Mouse (Mus musculus) embryonic facial prominence, embryonic 14.5 days (tissue): ENCODE measurements around the gene Cct5. TPM values are rescaled to one million over a fixed set of nuclear protein-coding genes. Genes with fewer than 3 reads are reported as not detected.

Experiments
- ATAC-seq: fragments of 200-750 bp; cut with Nextera tagmentation; 2 replicates; pipeline ENCODE4 v1.8.0; 2017; ENCODE audit warnings: low read depth, moderate number of reproducible peaks, moderate TSS enrichment
- DNase-seq: peaks from one replicate; pipeline ENCODE4 v3.0.0-alpha.2; 2015; ENCODE audit warnings: low spot score
- H3K27ac ChIP-seq: fragments of 300-500 bp; sonication (generic); replicated peaks from 2 replicates; pipeline ENCODE4 v1.5.1; 2014; ENCODE audit warnings: low read depth, mild to moderate bottlenecking, low read length, moderate library complexity
- H3K27me3 ChIP-seq: fragments of 300-500 bp; sonication (generic); replicated peaks from 2 replicates; pipeline ENCODE4 v1.6.1; 2014; ENCODE audit warnings: low read length; ENCODE audit not compliant: control insufficient read depth, insufficient read depth
- H3K36me3 ChIP-seq: fragments of 300-500 bp; sonication (generic); 2 replicates; pipeline ENCODE4 v1.6.1; 2014; ENCODE audit warnings: low read length, mixed read lengths; ENCODE audit not compliant: control insufficient read depth, insufficient read depth
- H3K4me1 ChIP-seq: fragments of 300-500 bp; sonication (generic); 2 replicates; pipeline ENCODE4 v1.6.1; 2014; ENCODE audit warnings: antibody characterized with exemption, low read length; ENCODE audit not compliant: control insufficient read depth, insufficient read depth
- H3K4me2 ChIP-seq: fragments of 300-500 bp; sonication (generic); 2 replicates; pipeline ENCODE4 v1.6.1; 2014; ENCODE audit warnings: low read depth, mild to moderate bottlenecking, low read length, moderate library complexity, mixed read lengths
- H3K4me3 ChIP-seq: fragments of 300-500 bp; sonication (generic); 2 replicates; pipeline ENCODE4 v1.5.1; 2014; ENCODE audit warnings: low read depth, mild to moderate bottlenecking, low read length
- H3K9ac ChIP-seq: fragments of 300-500 bp; sonication (generic); 2 replicates; pipeline ENCODE4 v1.6.1; 2014; ENCODE audit warnings: low read depth, mild to moderate bottlenecking, low read length, moderate library complexity, mixed read lengths
- H3K9me3 ChIP-seq: fragments of 300-500 bp; sonication (generic); 2 replicates; pipeline ENCODE4 v1.6.1; 2016; ENCODE audit warnings: low read length; ENCODE audit not compliant: control insufficient read depth
- WGBS: fragments of 180-500 bp; shearing (Covaris S2); extraction: QIAGEN DNeasy Blood & Tissue Kit; methylation state at CpG from one replicate; pipeline ENCODE4 v1.1.7; 2014; 5-methylcytosine and 5-hydroxymethylcytosine counted together
- polyA plus RNA-seq: library from polyadenylated mRNA; unstranded; fragments of >200 nt; fragmentation: Nextera tagmentation; extraction: Ambion mirVana; gene quantifications from 2 replicates; pipeline ENCODE4 v1.2.1, GENCODE M21; 2014

Cct5 gene
- polyA plus RNA-seq, 1 experiment from 2014 or later, result 494 TPM

DNA sequence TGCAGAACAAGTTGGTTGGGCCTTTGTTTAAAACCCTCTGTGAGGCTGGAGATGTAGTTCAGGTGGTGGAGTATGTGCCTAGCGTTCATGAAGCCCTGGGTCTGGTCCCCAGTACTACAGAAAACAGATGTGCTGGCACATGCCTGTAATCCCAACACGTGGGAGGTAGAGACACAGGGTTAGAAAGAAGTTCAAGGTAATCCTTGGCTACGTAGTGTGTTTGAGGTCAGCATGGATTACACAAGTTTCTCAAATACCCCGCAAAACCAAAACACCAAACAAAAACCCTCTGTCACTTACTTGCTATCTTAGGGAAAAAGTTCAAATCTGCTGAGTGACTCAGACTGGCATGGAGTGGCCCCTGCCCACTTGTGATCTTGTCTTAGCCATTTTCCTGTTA, 10.4 kb upstream of the Cct5 start:
- 0 out of 2 replicates have a peak, but pooled peaks cover 3% of the 10 kb centered on the region for H3K36me3 ChIP-seq
- no peak for ATAC-seq
- no peak overlapping the region for H3K9ac ChIP-seq
- no peak overlapping the region for H3K4me3 ChIP-seq
- no peak for DNase-seq
- peaks cover 2% of the 10 kb centered on the region; the same call in 1 of the 2 replicates for H3K4me1 ChIP-seq
- no peaks in the 10 kb centered on the region for H3K9me3 ChIP-seq
- 54% methylated on average over 4 of the region's 4 CpGs for WGBS
- H3K27me3 ChIP-seq, result no peaks in the 10 kb centered on the region
- H3K27ac ChIP-seq, result no peak overlapping the region
- H3K4me2 ChIP-seq, result no peak overlapping the region

DNA sequence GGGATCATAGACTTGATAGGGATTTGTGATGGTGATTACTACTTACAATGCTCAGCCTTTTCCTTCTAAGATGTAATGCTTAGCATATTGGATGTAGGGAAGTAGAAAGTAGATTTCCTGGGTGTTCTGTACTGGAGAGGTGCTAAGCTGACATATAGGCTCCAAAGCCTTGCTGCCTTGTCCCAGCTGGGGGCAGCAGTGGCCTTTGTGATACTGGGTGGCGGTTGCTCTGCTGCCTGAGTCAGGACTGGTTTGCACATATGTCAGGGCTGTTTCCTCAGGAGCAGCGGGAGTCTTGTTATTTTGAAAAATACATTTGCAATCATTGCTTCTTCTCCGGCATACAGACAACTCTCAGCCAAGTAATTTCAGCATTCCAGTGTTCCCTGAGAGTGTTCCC, 9.4 kb upstream of the Cct5 start:
- no peaks in the 10 kb centered on the region for H3K27me3 ChIP-seq
- H3K4me2 ChIP-seq, result no peak overlapping the region
- H3K4me3 ChIP-seq, result no peak overlapping the region
- H3K4me1 ChIP-seq, result peaks cover 4% of the 10 kb centered on the region; the same call in 1 of the 2 replicates
- peak; percentile 67 for DNase-seq
- no peaks in the 10 kb centered on the region for H3K9me3 ChIP-seq
- ATAC-seq, result 0 out of 2 replicates have a peak, but pooled peaks have one; percentile 71
- H3K36me3 ChIP-seq, result 0 out of 2 replicates have a peak, but pooled peaks cover 3% of the 10 kb centered on the region
- no peak overlapping the region for H3K27ac ChIP-seq
- WGBS, result 63% methylated on average over 3 of the region's 3 CpGs
- no peak overlapping the region for H3K9ac ChIP-seq

DNA sequence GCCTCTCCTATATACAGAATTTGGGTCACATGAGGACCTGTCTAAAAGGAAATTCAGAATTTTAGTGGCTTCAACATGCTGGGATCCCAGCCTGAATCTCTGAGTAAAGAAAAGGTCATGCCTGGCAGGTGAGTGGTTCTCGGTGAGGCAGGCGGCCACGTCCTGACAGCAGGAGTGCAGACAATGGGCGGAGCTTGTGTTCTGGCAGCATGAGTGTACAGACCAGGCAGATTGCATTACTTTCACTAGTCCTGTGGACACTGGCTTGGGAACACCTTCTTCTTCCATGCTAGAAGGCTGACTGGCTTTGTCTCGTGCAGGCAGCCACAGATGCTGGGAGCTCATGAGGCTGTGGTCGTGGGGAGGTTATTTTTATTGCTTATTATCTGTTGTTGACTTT, 5.2 kb upstream of the Cct5 start:
- Histone ChIP-seq H3K4me1 (peaks cover 9% of the 10 kb centered on the region), H3K9ac (no peak overlapping the region), H3K27ac (no peak overlapping the region), H3K27me3 (no peaks in the 10 kb centered on the region), H3K9me3 (no peaks in the 10 kb centered on the region), H3K4me3 (no peak overlapping the region), H3K4me2 (no peak overlapping the region), H3K36me3 (0 out of 2 replicates have a peak, but pooled peaks cover 3% of the 10 kb centered on the region)
- WGBS, result 59% methylated on average over 6 of the region's 6 CpGs
- no peak for DNase-seq
- no peak for ATAC-seq

- Histone ChIP-seq H3K36me3 (0 out of 2 replicates have a peak, but pooled peaks cover 3% of the 10 kb centered on the region), H3K4me2 (peak overlapping the region; percentile 65), H3K9ac (peak overlapping the region; percentile 95; the same call in 1 of the 2 replicates), H3K27ac (peak overlapping the region; percentile 93), H3K4me3 (peak overlapping the region; percentile 93; the same call in 1 of the 2 replicates), H3K27me3 (no peaks in the 10 kb centered on the region), H3K4me1 (peaks cover 22% of the 10 kb centered on the region), H3K9me3 (no peaks in the 10 kb centered on the region)
- 84% methylated on average over 13 of the region's 13 CpGs for WGBS
- DNase-seq, result no peak
- no peak for ATAC-seq
These were observed 1.5 kb upstream of the Cct5 start for GRCm38 (mm10) chr15:31603113-31603512.

- peak overlapping the region; percentile 65 for H3K4me2 ChIP-seq
- H3K9ac ChIP-seq, result peak overlapping the region; percentile 95
- DNase-seq (peak; percentile 91), ATAC-seq (peak; percentile 74)
- H3K27ac ChIP-seq, result peak overlapping the region; percentile 93
- 2% methylated on average over 15 of the region's 15 CpGs for WGBS
- peak overlapping the region; percentile 93 for H3K4me3 ChIP-seq
- no peaks in the 10 kb centered on the region for H3K9me3 ChIP-seq
- no peaks in the 10 kb centered on the region for H3K27me3 ChIP-seq
- H3K36me3 ChIP-seq, result peaks cover 2% of the 10 kb centered on the region; the same call in 1 of the 2 replicates
- H3K4me1 ChIP-seq, result peaks cover 22% of the 10 kb centered on the region
These were observed 822 bp upstream of the Cct5 start for GRCm38 (mm10) chr15:31602426-31602825.

DNA sequence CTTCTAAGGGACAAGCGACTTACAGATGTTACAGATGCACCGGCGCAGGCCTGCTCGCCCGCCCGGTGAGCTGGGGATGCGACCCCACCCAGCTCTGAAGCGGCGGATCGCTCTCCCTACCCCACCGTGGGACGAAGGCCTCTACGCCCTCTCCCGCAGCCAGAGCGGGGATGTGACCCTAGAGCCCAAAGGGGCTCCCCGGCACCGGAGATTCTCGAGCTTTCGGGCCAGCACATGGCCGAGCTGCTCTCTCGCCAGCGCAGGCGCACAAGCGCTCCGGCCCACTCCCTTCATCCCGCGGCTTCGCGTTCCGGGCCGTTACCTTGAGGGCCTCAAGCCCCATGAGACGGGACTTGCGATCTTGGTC, 342 bp downstream of the Cct5 start:
- Histone ChIP-seq H3K9ac (peak overlapping the region; percentile 95), H3K36me3 (peaks cover 13% of the 10 kb centered on the region), H3K4me2 (peak overlapping the region; percentile 88), H3K9me3 (no peaks in the 10 kb centered on the region), H3K4me1 (peaks cover 18% of the 10 kb centered on the region), H3K27me3 (no peaks in the 10 kb centered on the region), H3K27ac (peak overlapping the region; percentile 93; the same call in 1 of the 2 replicates), H3K4me3 (peak overlapping the region; percentile 93)
- under 1% methylated on average over 33 of the region's 33 CpGs for WGBS
- ATAC-seq, result peak; percentile 64; the same call in 1 of the 2 replicates
- no peak for DNase-seq

DNA sequence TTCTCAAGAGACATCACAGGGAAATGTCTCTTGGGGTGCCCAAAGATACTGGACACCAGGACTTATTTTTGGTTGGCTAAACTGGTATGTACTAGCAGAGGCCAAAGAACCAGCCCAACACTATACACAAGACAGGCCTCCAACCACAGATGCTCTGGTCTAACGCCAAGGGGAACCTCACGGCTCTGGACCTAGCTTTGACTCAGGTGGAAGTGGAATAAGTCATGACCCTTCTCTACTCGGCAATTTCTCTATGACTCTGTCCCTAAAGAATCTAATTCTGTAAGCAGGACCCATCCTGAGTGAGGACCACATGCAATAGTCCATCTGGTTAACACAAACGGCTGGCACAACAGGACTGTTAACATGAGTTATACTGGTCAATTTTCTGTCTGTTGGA, 1.8 kb downstream of the Cct5 start:
- Histone ChIP-seq H3K36me3 (peaks cover 26% of the 10 kb centered on the region), H3K4me1 (peaks cover 18% of the 10 kb centered on the region), H3K4me2 (peak overlapping the region; percentile 88), H3K9me3 (no peaks in the 10 kb centered on the region), H3K27ac (no peak overlapping the region), H3K27me3 (no peaks in the 10 kb centered on the region), H3K9ac (no peak overlapping the region), H3K4me3 (peak overlapping the region; percentile 93)
- 67% methylated on average over 4 of the region's 4 CpGs for WGBS
- ATAC-seq (no peak), DNase-seq (no peak)

DNA sequence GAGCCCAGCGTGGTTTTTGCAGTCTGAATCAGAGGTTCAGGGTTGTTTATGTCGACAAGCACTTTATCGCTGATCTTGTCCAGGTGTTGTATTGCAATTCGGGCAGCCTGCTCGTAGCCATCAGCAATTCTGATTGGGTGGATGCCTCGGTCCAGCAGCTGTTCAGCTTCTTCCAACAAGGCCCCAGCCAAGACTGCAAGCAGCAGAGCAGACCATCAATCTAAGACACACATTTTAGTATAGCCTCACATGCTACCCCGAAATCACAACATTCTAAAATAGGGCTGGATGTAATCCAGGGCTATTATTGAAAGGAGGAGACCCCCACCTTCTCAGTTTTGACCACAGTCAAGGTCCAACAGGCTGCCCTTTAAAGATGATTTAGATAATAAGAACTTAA, 6.0 kb downstream of the Cct5 start:
- Histone ChIP-seq H3K9ac (no peak overlapping the region), H3K27ac (no peak overlapping the region), H3K4me1 (peaks cover 13% of the 10 kb centered on the region), H3K4me2 (no peak overlapping the region), H3K36me3 (peaks cover 67% of the 10 kb centered on the region), H3K4me3 (no peak overlapping the region), H3K27me3 (no peaks in the 10 kb centered on the region), H3K9me3 (no peaks in the 10 kb centered on the region)
- no peak for ATAC-seq
- 85% methylated on average over 7 of the region's 7 CpGs for WGBS
- DNase-seq, result no peak

GRCm38 (mm10) chr15:31594260-31594659, 7.3 kb downstream of the Cct5 start:
- ATAC-seq, result no peak
- Histone ChIP-seq H3K4me3 (no peak overlapping the region), H3K36me3 (peaks cover 81% of the 10 kb centered on the region), H3K27ac (no peak overlapping the region), H3K9ac (no peak overlapping the region), H3K9me3 (no peaks in the 10 kb centered on the region), H3K27me3 (no peaks in the 10 kb centered on the region), H3K4me1 (peaks cover 4% of the 10 kb centered on the region), H3K4me2 (no peak overlapping the region)
- DNase-seq, result no peak
- 93% methylated on average over 14 of the region's 14 CpGs for WGBS
